Mouse (Mus musculus) cerebellum, adult 2 months (tissue): ENCODE measurements around the gene Zbtb48.

ENCODE experiments used
- CTCF ChIP-seq: fragments of 200-500 bp; IDR thresholded peaks from 2 replicates; pipeline ENCODE4 v1.5.1; 2011; ENCODE audit warnings: low read depth, mild to moderate bottlenecking, control low read depth, low read length, moderate library complexity, borderline replicate concordance; ENCODE audit not compliant: insufficient read depth
- POLR2A ChIP-seq: fragments of 200-500 bp; IDR thresholded peaks from 2 replicates; pipeline ENCODE4 v1.6.1; 2011; ENCODE audit warnings: low read length, control low read depth, borderline replicate concordance; ENCODE audit not compliant: insufficient read depth

DNA sequence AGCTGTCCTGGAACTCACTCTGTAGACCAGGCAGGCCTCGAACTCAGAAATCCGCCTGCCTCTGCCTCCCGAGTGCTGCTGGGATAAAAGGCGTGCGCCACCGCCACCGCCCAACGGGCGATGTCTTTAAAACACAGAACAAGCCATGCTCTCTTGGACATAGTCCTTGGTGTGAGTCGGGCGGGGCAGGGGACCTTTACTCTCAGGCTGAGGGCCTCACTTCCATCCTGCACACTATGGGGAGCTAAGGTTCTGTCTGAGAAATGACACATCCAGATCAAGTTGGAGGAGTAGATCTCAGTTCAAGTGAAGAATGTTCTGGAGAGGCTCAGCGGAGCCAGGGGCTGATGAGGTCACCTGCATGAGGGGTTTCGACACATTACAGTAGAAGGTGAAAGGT is 5.5 kb upstream of the Zbtb48 start:
- no peak for TF ChIP-seq CTCF
- TF ChIP-seq POLR2A: no peak
